Mouse (Mus musculus) heart, embryonic 14.5 days (tissue): ENCODE results near the gene Gas6. TPM values are rescaled to one million over a fixed set of nuclear protein-coding genes. Genes with fewer than 3 reads are reported as not detected.

ENCODE experiments used
- ATAC-seq: fragments of 200-750 bp; cut with Nextera tagmentation; 2 replicates; pipeline ENCODE4 v1.8.0; 2017; ENCODE audit warnings: low read depth, moderate TSS enrichment; ENCODE audit not compliant: insufficient number of reproducible peaks, insufficient read depth, low FRiP score
- H3K27ac ChIP-seq, 2 experiments: fragments of 200-500 bp in 1 of 2; fragments of 300-500 bp in 1 of 2; sonication (generic) in 1 of 2; replicated peaks in 1 of 2; 2 replicates each; pipeline ENCODE4 v1.5.1; 2012 to 2014; ENCODE audit warnings: low read depth in 2 of 2, low read length in 2 of 2, control low read depth in 1 of 2, mild to moderate bottlenecking in 1 of 2, mixed read lengths in 1 of 2; ENCODE audit not compliant: control insufficient read depth in 1 of 2, insufficient read depth in 1 of 2
- H3K27me3 ChIP-seq: fragments of 300-500 bp; sonication (generic); 2 replicates; pipeline ENCODE4 v1.6.1; 2014; ENCODE audit warnings: mild to moderate bottlenecking, low read length, control low read depth; ENCODE audit not compliant: control insufficient read depth, insufficient read depth
- H3K36me3 ChIP-seq: fragments of 300-500 bp; sonication (generic); 2 replicates; pipeline ENCODE4 v1.6.1; 2014; ENCODE audit warnings: mild to moderate bottlenecking, control low read depth, low read length, mixed read lengths; ENCODE audit not compliant: control insufficient read depth, insufficient read depth
- H3K4me1 ChIP-seq, 2 experiments: fragments of 200-500 bp in 1 of 2; fragments of 300-500 bp in 1 of 2; sonication (generic) in 1 of 2; 2 replicates each; pipeline ENCODE4 v1.6.1; 2012 to 2014; ENCODE audit warnings: low read length in 2 of 2, control low read depth in 1 of 2, mixed read lengths in 1 of 2; ENCODE audit not compliant: control insufficient read depth in 2 of 2, insufficient read depth in 2 of 2
- H3K4me2 ChIP-seq: fragments of 300-500 bp; sonication (generic); 2 replicates; pipeline ENCODE4 v1.6.1; 2014; ENCODE audit warnings: mild to moderate bottlenecking, low read length
- H3K4me3 ChIP-seq, 2 experiments: fragments of 200-500 bp in 1 of 2; fragments of 300-500 bp in 1 of 2; sonication (generic) in 1 of 2; 2 replicates each; pipeline ENCODE4 v1.5.1; 2012 to 2014; ENCODE audit warnings: low read length in 2 of 2, mild to moderate bottlenecking in 2 of 2, control low read depth in 1 of 2, low read depth in 1 of 2, moderate library complexity in 1 of 2; ENCODE audit not compliant: control insufficient read depth in 1 of 2, insufficient read depth in 1 of 2
- H3K9ac ChIP-seq: fragments of 300-500 bp; sonication (generic); 2 replicates; pipeline ENCODE4 v1.6.1; 2014; ENCODE audit warnings: mild to moderate bottlenecking, low read length
- H3K9me3 ChIP-seq: fragments of 300-500 bp; sonication (generic); 2 replicates; pipeline ENCODE4 v1.6.1; 2016; ENCODE audit warnings: low read length, control low read depth; ENCODE audit not compliant: control insufficient read depth
- WGBS: fragments of 180-500 bp; shearing (Covaris S2); extraction: QIAGEN DNeasy Blood & Tissue Kit; methylation state at CpG from one replicate; pipeline ENCODE4 v1.1.7; 2014; 5-methylcytosine and 5-hydroxymethylcytosine counted together
- polyA plus RNA-seq: library from polyadenylated mRNA; unstranded; fragments of >200 nt; fragmentation: Nextera tagmentation; extraction: Ambion mirVana; gene quantifications from 2 replicates; pipeline ENCODE4 v1.2.1, GENCODE M21; 2014

The Gas6 gene
- polyA plus RNA-seq, result 123 and 151 TPM in 2 replicates

- Histone ChIP-seq H3K36me3 (peaks cover 16% of the 10 kb centered on the region), H3K9ac (peak within 1 kb of the TSS; percentile 95), H3K4me2 (peak within 1 kb of the TSS; percentile 71), H3K4me1 (peaks cover 37 to 46% of the 10 kb centered on the region in 2 experiments), H3K27me3 (no peaks in the 10 kb centered on the region; the same call in 1 of the 2 replicates), H3K4me3 (peak within 1 kb of the TSS; percentile 79), H3K27ac (peak within 1 kb of the TSS; percentile 77 to 86), H3K9me3 (no peaks in the 10 kb centered on the region)
- WGBS, result under 1% methylated on average over 61 of the region's 64 CpGs
- ATAC-seq, result peak; percentile 32; the same call in 1 of the 2 replicates
Measured at GRCm38 (mm10) chr8:13493858-13494631, at the start of gene Gas6. Gene Gas6 (minus strand): TSS chr8:13494490.

GRCm38 (mm10) chr8:13541526-13541925 lies 47.2 kb upstream of the Gas6 start:
- no peak for ATAC-seq
- 69% methylated on average over 5 of the region's 5 CpGs for WGBS
- Histone ChIP-seq H3K4me1 (no peaks in the 10 kb centered on the region; a peak in 1 of 4 replicates), H3K36me3 (no peaks in the 10 kb centered on the region), H3K9ac (no peak overlapping the region), H3K27me3 (no peaks in the 10 kb centered on the region), H3K9me3 (peaks cover 6% of the 10 kb centered on the region; the same call in 1 of the 2 replicates), H3K4me2 (no peak overlapping the region), H3K27ac (no peak overlapping the region), H3K4me3 (no peak overlapping the region)

DNA sequence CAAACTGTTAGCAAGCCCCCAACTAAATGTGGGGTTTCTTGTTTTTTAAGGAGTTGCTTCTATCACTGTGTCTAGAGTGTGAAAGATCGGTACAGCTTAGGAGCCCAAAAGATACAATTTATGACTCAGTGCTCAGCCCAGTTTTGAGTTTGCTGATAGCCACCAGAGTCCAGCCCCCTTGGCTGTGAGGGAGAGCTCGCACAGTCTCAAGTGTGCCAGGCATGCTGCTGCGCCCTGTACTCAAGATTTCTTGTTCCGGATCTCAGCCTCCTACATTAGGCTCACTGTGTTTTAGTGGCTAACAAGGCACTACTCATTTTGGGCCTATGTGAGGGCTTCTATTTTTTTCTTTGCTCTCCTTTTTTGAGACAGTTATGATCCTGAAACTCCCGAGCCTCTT lies 45.8 kb upstream of the Gas6 start:
- no peak overlapping the region for H3K4me2 ChIP-seq
- 74% methylated on average over 5 of the region's 5 CpGs for WGBS
- ATAC-seq, result no peak
- peaks cover 4% of the 10 kb centered on the region; the same call in 1 of the 2 replicates for H3K9me3 ChIP-seq
- H3K27me3 ChIP-seq, result no peaks in the 10 kb centered on the region
- H3K4me3 ChIP-seq, result no peak overlapping the region
- H3K27ac ChIP-seq, result no peak overlapping the region
- no peaks in the 10 kb centered on the region; a peak in 1 of 4 replicates for H3K4me1 ChIP-seq
- no peaks in the 10 kb centered on the region for H3K36me3 ChIP-seq
- H3K9ac ChIP-seq, result no peak overlapping the region

GRCm38 (mm10) chr8:13538821-13539220 lies 44.5 kb upstream of the Gas6 start:
- Histone ChIP-seq H3K27me3 (peaks cover 3% of the 10 kb centered on the region; the same call in 1 of the 2 replicates), H3K9me3 (no peaks in the 10 kb centered on the region), H3K4me1 (no peaks in the 10 kb centered on the region; a peak in 1 of 4 replicates), H3K4me3 (no peak overlapping the region), H3K9ac (no peak overlapping the region), H3K36me3 (no peaks in the 10 kb centered on the region), H3K4me2 (no peak overlapping the region), H3K27ac (no peak overlapping the region)
- 60% methylated on average over 6 of the region's 6 CpGs for WGBS
- ATAC-seq, result no peak

DNA sequence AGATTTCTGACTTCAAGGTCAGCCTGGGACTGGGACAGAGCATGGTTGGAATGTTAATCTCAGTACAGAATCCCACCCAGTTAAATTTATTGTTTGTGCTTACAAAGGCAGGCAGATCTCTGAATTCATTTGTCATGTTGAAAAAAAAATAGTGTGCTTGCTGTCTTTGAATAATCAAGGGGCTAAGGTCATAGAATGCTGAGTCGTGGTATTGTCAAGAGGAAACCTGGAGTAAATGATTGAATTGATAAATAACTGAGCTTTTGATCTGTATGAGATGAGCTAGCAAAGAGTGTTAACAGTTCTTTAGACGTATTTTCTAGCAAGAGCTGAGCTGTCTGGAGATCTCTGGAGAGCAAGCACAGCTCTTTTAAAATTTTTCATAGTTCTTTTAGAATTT lies 42.8 kb upstream of the Gas6 start:
- Histone ChIP-seq H3K9me3 (no peaks in the 10 kb centered on the region), H3K9ac (no peak overlapping the region), H3K27ac (no peak overlapping the region), H3K27me3 (peaks cover 3% of the 10 kb centered on the region; the same call in 1 of the 2 replicates), H3K4me1 (peaks cover 3 to 4% of the 10 kb centered on the region in 2 experiments), H3K4me2 (no peak overlapping the region), H3K4me3 (no peak overlapping the region), H3K36me3 (no peaks in the 10 kb centered on the region)
- 69% methylated on average over 2 of the region's 2 CpGs for WGBS
- no peak for ATAC-seq

- WGBS, result 86% methylated on average over 8 of the region's 8 CpGs
- Histone ChIP-seq H3K36me3 (no peaks in the 10 kb centered on the region), H3K9me3 (no peaks in the 10 kb centered on the region), H3K4me3 (no peak overlapping the region), H3K4me2 (no peak overlapping the region), H3K9ac (no peak overlapping the region), H3K27ac (no peak overlapping the region), H3K27me3 (peaks cover 3% of the 10 kb centered on the region; the same call in 1 of the 2 replicates), H3K4me1 (peaks cover 39 to 41% of the 10 kb centered on the region in 2 experiments)
- ATAC-seq, result no peak
Measured at GRCm38 (mm10) chr8:13533123-13533522, 38.8 kb upstream of the Gas6 start.

- peak overlapping the region; percentile 63 to 73; a peak in 3 of 4 replicates for H3K27ac ChIP-seq
- H3K9me3 ChIP-seq, result peaks cover 4% of the 10 kb centered on the region; the same call in 1 of the 2 replicates
- H3K36me3 ChIP-seq, result no peaks in the 10 kb centered on the region
- H3K9ac ChIP-seq, result no peak overlapping the region
- WGBS, result 36% methylated on average over 9 of the region's 9 CpGs
- ATAC-seq, result no peak
- no peak overlapping the region for H3K4me3 ChIP-seq
- peak overlapping the region; percentile 26 for H3K4me2 ChIP-seq
- H3K4me1 ChIP-seq, result peaks cover 39 to 41% of the 10 kb centered on the region in 2 experiments
- H3K27me3 ChIP-seq, result peaks cover 3% of the 10 kb centered on the region; the same call in 1 of the 2 replicates
Measured at GRCm38 (mm10) chr8:13531602-13532171, 37.4 kb upstream of the Gas6 start.
